Mouse (Mus musculus) stomach, postnatal 0 days (tissue): ENCODE data around the gene Phldb2. TPM values are rescaled to one million over a fixed set of nuclear protein-coding genes. Genes with fewer than 3 reads are reported as not detected.
A peak's percentile ranks its signal among the peaks of the same experiment; 100 is the strongest.

Experiments
- ATAC-seq: fragments of 200-750 bp; cut with Nextera tagmentation; 2 replicates; pipeline ENCODE4 v1.8.0; 2017; ENCODE audit not compliant: low FRiP score, low TSS enrichment
- DNase-seq: peaks from one replicate; pipeline ENCODE4 v3.0.0-alpha.2; 2016; ENCODE audit warnings: low spot score
- H3K27ac ChIP-seq: fragments of 300-500 bp; sonication (generic); replicated peaks from 2 replicates; pipeline ENCODE4 v1.5.1; 2014; ENCODE audit warnings: mild to moderate bottlenecking, control low read depth
- H3K27me3 ChIP-seq: fragments of 300-500 bp; sonication (generic); 2 replicates; pipeline ENCODE4 v1.6.1; 2014; ENCODE audit warnings: low read length; ENCODE audit not compliant: control insufficient read depth, insufficient read depth
- H3K36me3 ChIP-seq: fragments of 300-500 bp; sonication (generic); 2 replicates; pipeline ENCODE4 v1.6.1; 2014; ENCODE audit warnings: low read length, mixed read lengths; ENCODE audit not compliant: control insufficient read depth, insufficient read depth
- H3K4me1 ChIP-seq: fragments of 300-500 bp; sonication (generic); replicated peaks from 2 replicates; pipeline ENCODE4 v1.6.1; 2014; ENCODE audit warnings: antibody characterized with exemption; ENCODE audit not compliant: control insufficient read depth, insufficient read depth
- H3K4me2 ChIP-seq: fragments of 300-500 bp; sonication (generic); replicated peaks from 2 replicates; pipeline ENCODE4 v1.6.1; 2014; ENCODE audit warnings: low read depth, mild to moderate bottlenecking, control low read depth, moderate library complexity
- H3K4me3 ChIP-seq: fragments of 300-500 bp; sonication (generic); 2 replicates; pipeline ENCODE4 v1.5.1; 2014; ENCODE audit warnings: low read depth, low read length, control low read depth
- H3K9ac ChIP-seq: fragments of 300-500 bp; sonication (generic); 2 replicates; pipeline ENCODE4 v1.6.1; 2014; ENCODE audit warnings: mild to moderate bottlenecking, low read length, control low read depth, mixed read lengths
- H3K9me3 ChIP-seq: fragments of 300-500 bp; sonication (generic); 2 replicates; pipeline ENCODE4 v1.6.1; 2016; ENCODE audit warnings: low read length; ENCODE audit not compliant: control insufficient read depth
- CTCF ChIP-seq: IDR thresholded peaks from 2 replicates; pipeline ENCODE4 v1.5.1; 2016; ENCODE audit warnings: antibody characterized with exemption, low read depth, mild to moderate bottlenecking, moderate library complexity
- EP300 ChIP-seq: optimal IDR thresholded peaks from 2 replicates; pipeline ENCODE3; 2016; ENCODE audit warnings: antibody characterized with exemption
- WGBS: fragments of 180-500 bp; shearing (Covaris S2); extraction: QIAGEN DNeasy Blood & Tissue Kit; methylation state at CpG from one replicate; pipeline ENCODE4 v1.1.7; 2014; 5-methylcytosine and 5-hydroxymethylcytosine counted together
- polyA plus RNA-seq: library from polyadenylated mRNA; unstranded; fragments of >200 nt; fragmentation: Nextera tagmentation; extraction: Ambion mirVana; gene quantifications from 2 replicates; pipeline ENCODE4 v1.2.1, GENCODE M21; 2015

Gene Phldb2
- polyA plus RNA-seq, 1 experiment from 2014 or later: 13.2 TPM

- WGBS: 63% methylated on average over 4 of the region's 4 CpGs
- Histone ChIP-seq H3K9ac (no peak overlapping the region), H3K4me2 (no peak overlapping the region), H3K27me3 (no peaks in the 10 kb centered on the region), H3K36me3 (no peaks in the 10 kb centered on the region), H3K4me3 (no peak overlapping the region), H3K27ac (no peak overlapping the region), H3K9me3 (no peaks in the 10 kb centered on the region), H3K4me1 (no peaks in the 10 kb centered on the region)
- ATAC-seq (no peak), DNase-seq (no peak)
- TF ChIP-seq EP300 (no peak), CTCF (no peak)
Observed at GRCm38 (mm10) chr16:45849045-45849444, 104.4 kb downstream of the Phldb2 start.

DNA sequence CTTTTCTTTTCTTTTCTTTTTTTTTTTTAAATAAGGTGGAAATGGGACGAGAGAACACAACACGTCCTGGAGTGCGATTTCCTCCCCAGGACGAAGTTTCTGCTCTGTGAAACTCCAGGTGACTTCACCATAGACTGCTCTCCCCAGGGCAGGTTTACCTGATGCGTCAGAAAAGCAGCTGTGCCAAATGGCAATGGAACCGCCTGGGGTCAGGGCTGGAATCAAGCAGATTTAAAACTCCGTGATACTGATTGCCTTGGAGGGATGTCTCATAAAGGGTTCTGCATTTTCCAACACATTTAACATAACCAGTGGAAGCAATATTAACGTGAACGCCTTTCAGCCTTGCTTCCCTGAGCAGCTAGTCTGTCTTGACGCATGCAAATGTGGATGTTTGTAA, 108.5 kb downstream of the Phldb2 start:
- Histone ChIP-seq H3K27ac (peak overlapping the region; percentile 91; the same call in 1 of the 2 replicates), H3K4me3 (peak overlapping the region; percentile 73), H3K27me3 (no peaks in the 10 kb centered on the region), H3K4me1 (no peaks in the 10 kb centered on the region), H3K9ac (peak overlapping the region; percentile 79), H3K9me3 (no peaks in the 10 kb centered on the region), H3K36me3 (no peaks in the 10 kb centered on the region), H3K4me2 (peak overlapping the region; percentile 91)
- TF ChIP-seq EP300: no peak
- no peak for TF ChIP-seq CTCF
- 13% methylated on average over 10 of the region's 10 CpGs for WGBS
- DNase-seq: peak; percentile 36
- ATAC-seq: no peak

DNA sequence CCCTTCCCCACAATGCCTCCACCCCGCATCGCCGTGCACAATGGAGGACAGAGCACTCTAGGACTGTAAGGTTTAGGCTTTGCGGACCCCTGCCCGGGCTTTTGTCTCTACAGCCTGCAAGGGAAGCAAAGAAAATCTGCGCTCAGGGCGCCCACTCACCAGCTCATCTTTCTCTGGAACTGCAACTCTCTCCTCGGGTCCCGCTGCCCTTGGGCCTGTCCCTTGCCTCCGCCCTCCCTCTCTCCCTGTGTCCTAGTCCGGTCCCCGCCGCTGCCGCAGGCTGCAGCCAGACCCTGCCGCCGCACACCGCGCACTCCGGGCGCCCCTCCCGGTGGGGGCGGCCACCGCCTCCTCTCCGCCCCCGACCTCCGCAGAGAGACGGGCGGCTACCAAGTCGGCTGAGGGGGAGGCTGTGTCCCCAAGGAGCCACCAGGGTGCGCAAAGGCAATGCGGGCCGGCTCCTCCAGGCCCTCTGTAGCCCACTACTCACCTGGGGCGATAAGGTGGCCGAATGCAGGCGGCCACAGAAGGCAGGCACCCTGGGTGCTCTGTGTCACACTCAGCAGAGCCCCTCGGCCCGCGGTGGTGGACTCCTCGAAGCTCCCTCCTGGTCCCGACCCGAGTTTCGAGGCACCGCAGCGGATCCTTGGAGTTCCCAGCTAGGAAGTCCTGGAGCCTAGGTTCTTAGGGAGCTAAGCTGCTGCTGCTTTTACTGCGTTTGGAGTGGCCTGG, 109.2 kb downstream of the Phldb2 start:
- Histone ChIP-seq H3K9me3 (no peaks in the 10 kb centered on the region), H3K9ac (peak overlapping the region; percentile 79), H3K4me2 (peak overlapping the region; percentile 91), H3K4me3 (peak overlapping the region; percentile 73), H3K4me1 (no peaks in the 10 kb centered on the region), H3K27ac (peak overlapping the region; percentile 91), H3K27me3 (no peaks in the 10 kb centered on the region), H3K36me3 (no peaks in the 10 kb centered on the region)
- DNase-seq: peak; percentile 83
- peak; percentile 93 for ATAC-seq
- WGBS: 1% methylated on average over 40 of the region's 45 CpGs
- TF ChIP-seq CTCF (peak; percentile 76), EP300 (no peak)

DNA sequence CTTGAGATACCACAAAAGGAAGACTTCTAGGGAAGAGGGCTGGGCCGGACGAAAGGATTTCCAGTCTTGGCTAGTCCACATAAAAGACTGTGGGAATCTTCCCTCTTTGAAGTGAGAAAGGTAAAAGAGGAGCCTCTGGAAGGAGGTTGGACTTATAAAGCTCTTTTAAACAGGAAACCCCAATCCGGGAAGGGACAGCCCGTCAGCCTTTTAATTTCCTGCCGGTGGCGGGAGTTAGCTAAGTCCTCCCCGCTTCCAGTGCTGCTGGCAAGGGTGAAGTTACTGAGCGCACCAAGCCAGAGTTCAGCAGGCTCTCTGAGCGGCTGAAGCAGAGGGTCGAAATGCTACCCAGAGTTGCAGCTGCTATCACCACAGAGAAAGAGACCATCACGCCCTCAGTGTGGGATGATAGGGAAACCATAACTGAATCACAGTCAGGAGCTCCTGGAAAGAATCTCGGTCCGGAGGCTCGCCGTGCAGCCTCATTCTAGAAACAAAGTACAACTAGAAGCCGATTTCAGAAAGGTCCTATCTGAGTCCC, 110.0 kb downstream of the Phldb2 start:
- H3K4me2 ChIP-seq: peak overlapping the region; percentile 91
- H3K4me3 ChIP-seq: peak overlapping the region; percentile 73
- TF ChIP-seq EP300: no peak
- no peak for TF ChIP-seq CTCF
- ATAC-seq (no peak), DNase-seq (peak; percentile 37)
- H3K9ac ChIP-seq: peak overlapping the region; percentile 79
- H3K4me1 ChIP-seq: 0 out of 2 replicates have a peak, but pooled peaks cover under 1% of the 10 kb centered on the region
- no peaks in the 10 kb centered on the region for H3K9me3 ChIP-seq
- H3K27me3 ChIP-seq: no peaks in the 10 kb centered on the region
- H3K36me3 ChIP-seq: no peaks in the 10 kb centered on the region
- under 1% methylated on average over 16 of the region's 16 CpGs for WGBS
- peak overlapping the region; percentile 91 for H3K27ac ChIP-seq

DNA sequence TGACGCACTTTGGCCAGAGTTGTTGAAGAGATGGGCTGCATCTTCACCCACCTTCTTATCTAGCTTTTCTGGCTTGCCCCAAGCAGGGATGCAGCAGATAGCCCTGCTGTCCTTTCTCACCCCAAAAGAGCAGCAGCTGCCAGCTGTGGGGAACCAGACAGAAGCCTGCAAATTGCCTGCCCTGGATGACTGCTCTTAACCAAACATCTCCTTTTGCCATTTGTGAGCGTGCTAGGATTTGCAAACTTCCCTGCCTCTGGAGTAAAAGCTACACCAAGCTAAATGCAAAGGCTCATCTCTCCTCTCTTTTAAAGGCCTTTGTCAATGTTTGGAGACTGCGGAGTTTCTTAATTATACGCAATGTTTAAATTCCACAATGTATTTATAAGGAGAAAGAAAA, 111.0 kb downstream of the Phldb2 start:
- peak overlapping the region; percentile 73; the same call in 1 of the 2 replicates for H3K4me3 ChIP-seq
- no peaks in the 10 kb centered on the region for H3K9me3 ChIP-seq
- H3K9ac ChIP-seq: peak overlapping the region; percentile 5; the same call in 1 of the 2 replicates
- TF ChIP-seq CTCF: no peak
- no peak for TF ChIP-seq EP300
- 0 out of 2 replicates have a peak, but pooled peaks cover 3% of the 10 kb centered on the region for H3K4me1 ChIP-seq
- 0 out of 2 replicates have a peak overlapping the region, but pooled peaks have one; percentile 20 for H3K27ac ChIP-seq
- DNase-seq (no peak), ATAC-seq (no peak)
- 40% methylated on average over 4 of the region's 4 CpGs for WGBS
- no peaks in the 10 kb centered on the region for H3K27me3 ChIP-seq
- H3K36me3 ChIP-seq: no peaks in the 10 kb centered on the region
- peak overlapping the region; percentile 91 for H3K4me2 ChIP-seq

GRCm38 (mm10) chr16:45841806-45842205, 111.6 kb downstream of the Phldb2 start:
- WGBS: 61% methylated on average over 3 of the region's 3 CpGs
- Histone ChIP-seq H3K9ac (no peak overlapping the region), H3K4me1 (0 out of 2 replicates have a peak, but pooled peaks cover 3% of the 10 kb centered on the region), H3K4me2 (peak overlapping the region; percentile 91), H3K27me3 (no peaks in the 10 kb centered on the region), H3K4me3 (0 out of 2 replicates have a peak overlapping the region, but pooled peaks have one; percentile 5), H3K27ac (no peak overlapping the region), H3K9me3 (no peaks in the 10 kb centered on the region), H3K36me3 (no peaks in the 10 kb centered on the region)
- ATAC-seq: no peak
- TF ChIP-seq CTCF (no peak), EP300 (no peak)
- no peak for DNase-seq
